Mouse (Mus musculus): ENCODE measurements at regions not wholly inside any gene's neighbourhood (a gene's known extent, or its start where the extent isn't known, plus 50 kb on each side); places are given as distances from the start of the nearest gene placed in this dataset.

GRCm38 (mm10) chr16:91156506-91156905 lies 61.6 kb upstream of the 4932438H23Rik start:
- Histone ChIP-seq H3K4me3 (replicated peaks; ENCODE audit: low read depth, low read length) (no peak overlapping the region), H3K27ac (no peak overlapping the region), H3K4me1 (replicated peaks; ENCODE audit: insufficient read depth, low read length) (no peaks in the 10 kb centered on the region), H3K27me3 (ENCODE audit: insufficient read depth, low read length) (no peaks in the 10 kb centered on the region), H3K9me3 (replicated peaks; ENCODE audit: low read length) (no peaks in the 10 kb centered on the region), H3K9ac (ENCODE audit: low read depth, low read length) (no peak overlapping the region), H3K4me2 (ENCODE audit: low read length) (no peak overlapping the region), H3K36me3 (ENCODE audit: insufficient read depth, low read length) (no peaks in the 10 kb centered on the region)
- ATAC-seq (replicated peaks; ENCODE audit: low FRiP score, low read depth), result no peak
- no peak for TF ChIP-seq CTCF (IDR thresholded peaks at IDR 0.05; ENCODE audit: low read depth)
- no peak for DNase-seq (ENCODE audit: low spot score)
- WGBS, result 41% methylated on average over 15 of the region's 15 CpGs

- Histone ChIP-seq H3K9ac (ENCODE audit: low read depth, low read length) (no peak overlapping the region), H3K36me3 (ENCODE audit: insufficient read depth, low read length) (no peaks in the 10 kb centered on the region), H3K27me3 (ENCODE audit: insufficient read depth, low read length) (peaks cover 7% of the 10 kb centered on the region; the same call in 1 of the 2 replicates), H3K4me1 (replicated peaks; ENCODE audit: insufficient read depth, low read length) (no peaks in the 10 kb centered on the region), H3K4me3 (replicated peaks; ENCODE audit: low read depth, low read length) (no peak overlapping the region), H3K4me2 (ENCODE audit: low read length) (no peak overlapping the region), H3K9me3 (replicated peaks; ENCODE audit: low read length) (no peaks in the 10 kb centered on the region), H3K27ac (no peak overlapping the region)
- peak; percentile 73 for TF ChIP-seq CTCF (IDR thresholded peaks at IDR 0.05; ENCODE audit: low read depth)
- DNase-seq (ENCODE audit: low spot score) (peak; percentile 42), ATAC-seq (replicated peaks; ENCODE audit: low FRiP score, low read depth) (no peak)
- WGBS, result 8% methylated on average over 8 of the region's 8 CpGs
Observed at GRCm38 (mm10) chr16:91160679-91161078, 64.6 kb upstream of the Olig2 start.

- Histone ChIP-seq H3K27me3 (ENCODE audit: insufficient read depth, low read length) (peaks cover 7% of the 10 kb centered on the region; the same call in 1 of the 2 replicates), H3K9me3 (replicated peaks; ENCODE audit: low read length) (no peaks in the 10 kb centered on the region), H3K4me1 (replicated peaks; ENCODE audit: insufficient read depth, low read length) (no peaks in the 10 kb centered on the region), H3K4me3 (replicated peaks; ENCODE audit: low read depth, low read length) (no peak overlapping the region), H3K4me2 (ENCODE audit: low read length) (no peak overlapping the region), H3K27ac (no peak overlapping the region), H3K9ac (ENCODE audit: low read depth, low read length) (no peak overlapping the region), H3K36me3 (ENCODE audit: insufficient read depth, low read length) (no peaks in the 10 kb centered on the region)
- TF ChIP-seq CTCF (IDR thresholded peaks at IDR 0.05; ENCODE audit: low read depth), result no peak
- no peak for DNase-seq (ENCODE audit: low spot score)
- ATAC-seq (replicated peaks; ENCODE audit: low FRiP score, low read depth), result no peak
- 61% methylated on average over 6 of the region's 6 CpGs for WGBS
Observed at GRCm38 (mm10) chr16:91161616-91162015, 63.6 kb upstream of the Olig2 start.

DNA sequence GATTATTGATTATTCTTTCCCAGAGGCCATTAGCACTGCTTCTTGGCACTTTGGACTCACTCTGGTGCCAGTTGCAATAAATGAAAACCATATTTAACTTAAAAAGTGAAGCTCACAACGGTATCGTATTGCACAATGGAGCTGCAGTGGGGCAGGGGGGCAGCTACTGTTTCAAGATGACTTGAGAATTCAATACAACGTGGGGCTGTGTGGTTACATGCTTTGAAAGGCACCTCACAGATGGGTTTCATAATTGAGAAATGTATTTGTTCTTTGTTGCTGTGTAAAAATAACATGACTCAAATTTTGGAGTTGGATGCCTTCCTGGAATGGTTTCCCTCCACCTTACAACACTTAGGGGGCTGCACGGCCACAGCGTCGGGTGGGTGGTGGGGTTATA lies 62.9 kb upstream of the Olig2 start:
- no peak overlapping the region for H3K27ac ChIP-seq
- H3K4me1 ChIP-seq (replicated peaks; ENCODE audit: insufficient read depth, low read length), result no peaks in the 10 kb centered on the region
- H3K36me3 ChIP-seq (ENCODE audit: insufficient read depth, low read length), result no peaks in the 10 kb centered on the region
- H3K9ac ChIP-seq (ENCODE audit: low read depth, low read length), result no peak overlapping the region
- TF ChIP-seq CTCF (IDR thresholded peaks at IDR 0.05; ENCODE audit: low read depth), result no peak
- no peak overlapping the region for H3K4me2 ChIP-seq (ENCODE audit: low read length)
- WGBS, result 75% methylated on average over 6 of the region's 6 CpGs
- no peak for DNase-seq (ENCODE audit: low spot score)
- no peak overlapping the region for H3K4me3 ChIP-seq (replicated peaks; ENCODE audit: low read depth, low read length)
- no peak for ATAC-seq (replicated peaks; ENCODE audit: low FRiP score, low read depth)
- peaks cover 11% of the 10 kb centered on the region for H3K27me3 ChIP-seq (ENCODE audit: insufficient read depth, low read length)
- H3K9me3 ChIP-seq (replicated peaks; ENCODE audit: low read length), result no peaks in the 10 kb centered on the region

- H3K36me3 ChIP-seq (ENCODE audit: insufficient read depth, low read length), result no peaks in the 10 kb centered on the region
- no peak overlapping the region for H3K27ac ChIP-seq
- DNase-seq (ENCODE audit: low spot score) (no peak), ATAC-seq (replicated peaks; ENCODE audit: low FRiP score, low read depth) (no peak)
- no peak overlapping the region for H3K4me2 ChIP-seq (ENCODE audit: low read length)
- TF ChIP-seq CTCF (IDR thresholded peaks at IDR 0.05; ENCODE audit: low read depth), result no peak
- H3K9ac ChIP-seq (ENCODE audit: low read depth, low read length), result no peak overlapping the region
- WGBS, result 80% methylated on average over 4 of the region's 4 CpGs
- H3K4me1 ChIP-seq (replicated peaks; ENCODE audit: insufficient read depth, low read length), result no peaks in the 10 kb centered on the region
- H3K27me3 ChIP-seq (ENCODE audit: insufficient read depth, low read length), result peaks cover 28% of the 10 kb centered on the region
- no peaks in the 10 kb centered on the region for H3K9me3 ChIP-seq (replicated peaks; ENCODE audit: low read length)
- no peak overlapping the region for H3K4me3 ChIP-seq (replicated peaks; ENCODE audit: low read depth, low read length)
Observed at GRCm38 (mm10) chr16:91165906-91166305, 59.4 kb upstream of the Olig2 start.

- ATAC-seq (replicated peaks; ENCODE audit: low FRiP score, low read depth) (no peak), DNase-seq (ENCODE audit: low spot score) (peak; percentile 64)
- H3K27ac ChIP-seq, result no peak overlapping the region
- H3K4me3 ChIP-seq (replicated peaks; ENCODE audit: low read depth, low read length), result no peak overlapping the region
- H3K27me3 ChIP-seq (ENCODE audit: insufficient read depth, low read length), result peaks cover 30% of the 10 kb centered on the region
- H3K9me3 ChIP-seq (replicated peaks; ENCODE audit: low read length), result no peaks in the 10 kb centered on the region
- TF ChIP-seq CTCF (IDR thresholded peaks at IDR 0.05; ENCODE audit: low read depth), result peak; percentile 68
- H3K4me1 ChIP-seq (replicated peaks; ENCODE audit: insufficient read depth, low read length), result no peaks in the 10 kb centered on the region
- no peak overlapping the region for H3K4me2 ChIP-seq (ENCODE audit: low read length)
- no peaks in the 10 kb centered on the region for H3K36me3 ChIP-seq (ENCODE audit: insufficient read depth, low read length)
- H3K9ac ChIP-seq (ENCODE audit: low read depth, low read length), result no peak overlapping the region
Observed at GRCm38 (mm10) chr16:91166866-91167265, 58.4 kb upstream of the Olig2 start.

DNA sequence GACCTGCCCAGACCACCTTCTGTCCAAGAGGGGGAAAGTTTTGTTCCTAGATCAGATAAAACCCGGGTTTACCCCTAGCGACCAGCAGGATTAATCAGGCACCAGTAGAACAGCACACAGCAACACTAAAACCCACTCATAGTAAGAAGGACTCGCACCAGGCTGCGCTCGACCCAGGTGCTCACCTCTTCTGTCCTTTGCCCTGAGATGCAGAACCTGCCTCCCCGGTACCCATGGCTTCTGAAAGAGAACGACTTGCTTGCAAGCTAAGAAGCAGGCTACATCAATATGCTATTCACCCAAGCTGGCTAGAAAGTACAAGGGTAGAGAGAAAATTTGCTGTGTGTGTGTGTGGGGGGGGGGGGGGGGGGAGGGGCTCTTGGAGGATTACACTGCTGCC lies 56.9 kb upstream of the Olig2 start:
- ATAC-seq (replicated peaks; ENCODE audit: low FRiP score, low read depth) (no peak), DNase-seq (ENCODE audit: low spot score) (no peak)
- H3K4me2 ChIP-seq (ENCODE audit: low read length), result no peak overlapping the region
- no peaks in the 10 kb centered on the region for H3K36me3 ChIP-seq (ENCODE audit: insufficient read depth, low read length)
- H3K27ac ChIP-seq, result no peak overlapping the region
- no peaks in the 10 kb centered on the region for H3K4me1 ChIP-seq (replicated peaks; ENCODE audit: insufficient read depth, low read length)
- TF ChIP-seq CTCF (IDR thresholded peaks at IDR 0.05; ENCODE audit: low read depth), result no peak
- 54% methylated on average over 7 of the region's 7 CpGs for WGBS
- H3K9ac ChIP-seq (ENCODE audit: low read depth, low read length), result no peak overlapping the region
- no peak overlapping the region for H3K4me3 ChIP-seq (replicated peaks; ENCODE audit: low read depth, low read length)
- no peaks in the 10 kb centered on the region for H3K9me3 ChIP-seq (replicated peaks; ENCODE audit: low read length)
- H3K27me3 ChIP-seq (ENCODE audit: insufficient read depth, low read length), result peaks cover 39% of the 10 kb centered on the region
